Mouse (Mus musculus): Measurements from ENCODE around the gene Prkce. TPM values are rescaled to one million over a fixed set of nuclear protein-coding genes. Genes with fewer than 3 reads are reported as not detected.
A peak's percentile ranks its signal among the peaks of the same experiment; 100 is the strongest.

The Prkce gene
- total RNA-seq, 2 experiments from 2014 or later = 22.8 to 31.8 TPM

DNA sequence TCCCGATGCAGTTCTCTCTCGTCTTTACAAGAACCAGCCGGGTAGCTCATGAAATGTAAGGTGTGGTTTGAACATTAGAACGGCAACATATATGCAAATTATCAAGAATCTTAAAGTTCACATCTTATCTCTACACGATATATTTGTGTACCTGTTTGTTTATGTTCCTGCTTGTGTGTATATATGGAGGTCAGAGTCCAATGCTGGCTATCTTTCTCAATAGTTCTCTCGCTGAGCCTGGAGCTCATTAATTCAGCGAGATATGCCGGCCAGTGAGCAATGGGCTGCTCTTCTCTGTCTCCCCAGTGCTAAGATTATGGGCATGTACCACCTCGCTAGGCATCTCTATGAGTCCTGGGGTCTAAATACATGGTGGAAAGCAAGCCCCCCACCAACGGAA, 356.3 kb downstream of the Prkce start:
- DNase-seq = no peak

DNA sequence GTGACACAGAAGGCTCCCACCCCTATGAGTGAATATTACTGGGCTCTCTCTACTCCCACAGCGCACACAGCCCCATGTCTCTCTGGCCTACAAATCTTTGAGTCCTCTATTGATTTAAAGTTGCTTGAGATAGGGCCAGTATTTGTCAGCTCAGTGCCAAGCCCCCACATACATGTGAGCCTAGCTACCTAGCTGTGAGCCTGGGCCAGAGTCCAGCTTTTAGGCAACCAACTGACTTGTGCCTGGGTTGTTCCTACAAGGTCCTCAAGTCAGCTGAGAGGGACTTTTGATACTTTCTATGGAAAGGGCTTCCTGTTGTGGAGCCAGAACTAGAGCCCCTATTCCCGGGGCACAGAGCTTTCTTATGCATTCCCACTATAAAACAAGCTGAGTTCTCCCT, 357.5 kb downstream of the Prkce start:
- DNase-seq = no peak

- DNase-seq = no peak
Observed at GRCm38 (mm10) chr17:86526016-86526415, 358.4 kb downstream of the Prkce start.

- DNase-seq = no peak
Observed at GRCm38 (mm10) chr17:86527298-86527697, 359.7 kb downstream of the Prkce start.

DNA sequence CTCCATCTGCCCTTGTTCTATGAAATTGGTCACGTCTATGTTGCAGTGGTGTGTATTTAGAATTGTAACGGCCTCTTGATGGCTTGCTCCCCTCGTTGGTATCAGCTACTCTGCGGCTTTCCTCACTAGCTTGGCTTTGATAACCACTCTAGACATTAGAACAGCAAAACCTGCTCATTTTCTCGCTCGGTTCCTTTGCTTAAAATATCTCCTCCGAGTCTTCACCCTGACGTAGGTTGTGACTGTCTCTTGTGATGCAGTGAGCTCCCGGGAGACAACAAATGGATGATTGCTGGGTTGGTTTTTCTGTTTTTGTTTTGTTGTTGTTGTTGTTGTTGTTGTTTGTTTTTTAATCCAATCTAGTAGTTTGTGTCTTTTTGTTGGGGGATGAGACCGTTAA, 361.4 kb downstream of the Prkce start:
- no peak for DNase-seq

GRCm38 (mm10) chr17:86529411-86529810, 361.8 kb downstream of the Prkce start:
- DNase-seq = no peak

- DNase-seq = no peak
Observed at GRCm38 (mm10) chr17:86531231-86531630, 363.6 kb downstream of the Prkce start.

DNA sequence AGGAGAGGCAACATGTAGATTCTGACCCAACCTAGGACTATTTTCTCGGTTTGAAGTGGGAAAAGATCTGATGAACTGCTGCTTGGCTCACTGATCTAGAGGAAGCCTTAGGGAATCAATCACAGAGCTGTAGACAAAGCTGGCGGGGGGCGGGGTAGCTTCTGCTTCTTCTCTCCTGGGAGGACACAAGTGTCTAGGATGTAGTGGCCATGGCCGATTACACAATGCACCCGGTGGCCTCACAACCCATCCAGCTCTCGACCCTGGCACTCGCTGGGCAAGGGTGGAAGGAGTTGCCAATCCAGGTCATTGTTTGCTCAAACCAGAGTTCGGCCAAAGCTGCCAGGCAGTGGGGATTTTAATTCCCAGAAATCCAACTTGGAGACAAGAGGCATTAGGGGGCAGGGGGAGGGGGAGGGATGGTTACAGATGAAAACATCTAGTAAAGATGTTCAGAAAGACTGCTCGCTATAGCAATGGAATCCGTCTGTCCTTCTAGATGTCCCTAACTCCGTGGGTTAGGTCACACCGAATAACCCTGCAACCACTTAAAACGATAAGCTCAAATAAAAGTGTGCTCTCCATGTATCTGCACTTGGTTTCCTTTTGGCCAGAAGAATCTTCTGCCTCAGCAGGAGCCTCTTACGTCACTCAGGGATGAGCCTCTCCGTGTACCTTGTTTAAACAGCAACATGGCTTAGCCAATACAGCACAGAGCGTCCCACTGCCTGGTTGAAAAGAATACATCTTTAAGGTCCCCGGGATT, 365.4 kb downstream of the Prkce start:
- peak; percentile 37 for DNase-seq

DNA sequence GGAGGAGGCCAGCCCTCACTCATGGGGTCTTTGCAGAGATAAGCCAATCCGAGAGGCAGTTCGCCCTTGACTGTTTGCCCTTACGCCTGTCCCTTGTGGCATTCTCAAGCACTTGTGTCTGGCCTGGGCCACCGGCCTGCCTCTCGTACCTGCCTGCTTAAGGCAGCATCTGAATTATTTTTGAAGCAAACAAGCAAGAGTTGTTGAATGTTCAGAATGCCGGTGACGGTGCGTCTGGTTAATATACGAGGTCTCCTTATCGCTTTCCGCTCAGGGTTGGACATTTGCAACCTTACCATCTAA, 365.9 kb downstream of the Prkce start:
- no peak for DNase-seq

- no peak for DNase-seq
Observed at GRCm38 (mm10) chr17:86535096-86535495, 367.5 kb downstream of the Prkce start.

- peak; percentile 88 for DNase-seq
Observed at GRCm38 (mm10) chr17:86535827-86536656, 368.5 kb downstream of the Prkce start.

GRCm38 (mm10) chr17:86539881-86540430, 372.4 kb downstream of the Prkce start:
- DNase-seq = no peak

DNA sequence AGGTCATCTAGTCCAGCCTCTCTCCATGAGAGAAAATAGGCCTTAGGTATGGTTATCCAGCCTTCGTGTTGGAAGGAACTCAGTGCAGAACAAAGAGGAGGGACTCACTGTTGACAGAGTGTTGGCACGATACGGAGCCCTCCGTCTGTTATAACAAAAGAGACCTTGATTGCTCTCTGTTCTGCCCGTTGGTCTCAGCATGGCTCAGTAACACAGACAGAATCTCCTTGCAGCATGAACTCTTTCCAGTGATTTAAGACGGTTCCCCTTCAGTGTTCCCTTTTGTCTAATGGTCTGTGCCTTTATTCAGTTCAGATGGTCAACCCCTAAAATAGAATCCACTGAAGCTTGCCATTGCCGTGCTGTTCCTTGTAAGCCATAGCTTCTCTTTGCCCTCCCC, 378.9 kb downstream of the Prkce start:
- no peak for DNase-seq

- no peak for DNase-seq
Observed at GRCm38 (mm10) chr17:86549128-86549527, 381.5 kb downstream of the Prkce start.

- DNase-seq = no peak
Observed at GRCm38 (mm10) chr17:86551561-86551960, 384.0 kb downstream of the Prkce start.

DNA sequence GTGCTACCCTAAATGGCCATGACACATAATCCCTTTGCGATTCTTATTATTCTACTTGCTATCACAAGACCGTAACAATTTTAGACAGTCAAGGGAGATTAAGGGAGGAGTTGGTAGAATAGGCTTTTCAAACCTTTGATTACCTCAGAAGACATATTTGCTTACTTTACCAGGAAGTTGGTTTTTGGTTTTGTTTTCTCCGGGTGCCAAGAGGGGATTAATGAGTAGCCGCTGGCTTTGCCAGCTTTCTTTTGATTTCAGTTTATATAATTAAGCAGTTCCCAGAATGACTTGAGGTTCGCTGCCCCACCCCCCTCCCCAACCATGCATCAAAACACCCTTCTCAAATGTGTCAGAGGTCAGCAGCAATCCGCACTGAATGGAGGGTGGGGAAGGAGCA, 384.4 kb downstream of the Prkce start:
- DNase-seq = no peak

DNA sequence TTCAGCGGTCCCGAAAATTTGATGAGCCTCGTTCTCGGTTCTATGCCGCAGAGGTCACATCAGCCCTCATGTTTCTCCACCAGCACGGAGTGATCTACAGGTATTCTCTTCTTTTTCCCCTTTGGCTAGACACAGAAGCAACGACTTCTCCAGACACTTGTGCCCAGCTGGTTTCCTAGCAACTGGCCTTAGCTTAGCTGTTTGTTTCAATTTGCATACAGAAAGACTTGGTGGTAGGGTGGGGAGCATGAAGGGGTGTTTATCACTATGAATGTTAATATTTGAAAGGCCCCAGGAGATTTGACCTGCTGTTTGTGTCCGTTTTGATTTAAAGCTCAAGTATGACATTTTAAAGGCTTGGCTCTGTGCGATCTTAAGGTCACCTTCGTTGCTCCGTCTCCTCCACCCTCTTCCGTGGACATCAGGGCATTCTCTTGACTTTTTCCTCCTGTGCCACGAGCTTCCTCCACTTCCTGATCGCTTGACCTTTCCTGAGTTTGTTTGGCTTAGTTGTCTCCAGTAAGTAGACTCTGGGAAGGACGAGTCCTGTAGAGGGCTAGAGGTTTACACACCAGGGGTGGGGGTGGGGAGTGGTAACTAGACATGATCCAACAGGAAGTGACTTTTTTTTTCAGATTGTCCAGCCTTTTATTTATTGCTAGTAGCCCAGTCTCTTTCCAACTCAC, 391.8 kb downstream of the Prkce start:
- DNase-seq = peak; percentile 33

DNA sequence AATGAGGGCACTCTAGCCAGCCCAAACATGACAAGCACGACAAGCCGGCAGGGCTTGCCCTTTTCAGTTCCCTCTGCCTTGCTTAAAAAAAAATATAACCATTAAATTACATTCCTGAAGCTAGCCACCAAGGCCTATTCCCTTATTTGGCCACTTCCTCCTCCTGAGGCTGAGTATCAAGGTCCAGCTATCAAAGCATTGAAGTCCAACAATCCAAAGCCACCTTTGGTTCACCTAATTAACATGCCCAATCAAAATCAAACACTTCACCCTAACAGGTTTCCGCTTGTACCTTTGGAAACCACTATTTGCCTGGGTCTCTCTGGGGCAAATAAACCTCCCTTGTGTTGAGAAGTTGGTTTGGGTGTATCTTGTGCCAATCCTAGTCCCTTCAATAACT, 392.9 kb downstream of the Prkce start:
- no peak for DNase-seq

- DNase-seq = no peak
Observed at GRCm38 (mm10) chr17:86570491-86570890, 402.9 kb downstream of the Prkce start.

- no peak for DNase-seq
Observed at GRCm38 (mm10) chr17:86571266-86571665, 403.7 kb downstream of the Prkce start.

DNA sequence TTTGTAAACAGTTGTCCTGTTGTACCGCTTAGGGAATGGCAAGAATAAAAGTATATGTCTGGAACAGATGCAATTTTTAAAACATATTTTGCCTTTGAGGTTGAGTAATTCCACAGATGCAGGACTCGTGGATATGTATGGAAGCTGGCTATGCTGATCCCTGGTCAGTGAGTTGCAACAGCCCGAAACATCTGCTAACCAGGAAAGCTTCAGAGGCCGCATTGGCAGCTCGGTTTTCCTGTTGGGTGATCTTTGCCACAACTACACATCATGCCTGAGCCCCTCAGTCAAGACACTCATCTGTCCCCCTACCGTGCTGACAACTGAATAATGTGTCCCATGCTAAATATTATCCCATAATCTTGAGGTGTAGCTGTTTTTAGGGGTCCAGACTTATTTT, 404.6 kb downstream of the Prkce start:
- no peak for DNase-seq

GRCm38 (mm10) chr17:86572576-86572975, 405.0 kb downstream of the Prkce start:
- no peak for DNase-seq

Data from adrenal gland, postnatal 10 days (tissue).